Mouse (Mus musculus): ENCODE results near the gene Mybphl. TPM values are rescaled to one million over a fixed set of nuclear protein-coding genes. Genes with fewer than 3 reads are reported as not detected.
A peak's percentile ranks its signal among the peaks of the same experiment; 100 is the strongest.

Mybphl gene
- total RNA-seq, 2 experiments from 2014 or later = 0.86 to 0.99 TPM

GRCm38 (mm10) chr3:108372274-108372673 lies 7.6 kb downstream of the Mybphl start:
- no peak for DNase-seq (ENCODE audit: low spot score in 2 of 2)

GRCm38 (mm10) chr3:108372691-108373090 lies 8.0 kb downstream of the Mybphl start:
- no peak for DNase-seq (ENCODE audit: low spot score in 2 of 2)

DNA sequence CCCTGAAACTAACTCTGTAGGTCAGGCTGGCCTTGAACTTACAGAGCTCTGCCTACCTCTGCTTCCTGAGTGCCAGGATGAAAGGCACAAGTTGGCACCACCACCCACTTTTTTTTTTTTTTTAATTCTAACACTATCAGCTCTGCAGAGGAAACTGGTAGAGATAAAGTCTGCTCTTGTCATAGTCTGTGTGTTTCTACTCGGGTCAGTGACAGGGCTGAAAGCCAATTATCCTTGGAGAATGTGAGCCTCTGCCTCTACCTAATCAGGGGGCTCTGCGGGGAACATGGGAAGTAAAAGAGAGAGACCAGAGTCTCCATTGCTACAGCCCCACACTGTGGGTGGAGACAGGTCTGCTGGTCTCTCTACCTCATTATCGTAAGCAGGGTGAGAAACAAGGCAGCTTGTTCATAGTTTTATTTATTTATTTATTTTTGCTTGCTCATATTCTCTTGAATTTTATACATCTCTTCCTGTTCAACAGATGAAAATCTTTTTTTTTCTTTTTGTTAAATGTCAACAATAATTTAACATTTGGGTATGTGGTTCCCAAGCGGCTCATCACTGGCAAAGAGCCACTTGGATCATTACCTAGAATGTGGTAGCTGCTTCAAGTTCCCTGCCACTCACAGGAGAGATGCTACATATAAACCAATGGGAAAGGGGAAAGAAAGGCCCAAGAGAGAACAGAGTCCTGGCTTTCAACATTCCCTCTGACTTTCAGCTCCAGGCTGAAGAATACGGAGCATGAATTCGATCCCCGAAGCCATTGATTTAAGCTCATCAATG lies 14.4 kb downstream of the Mybphl start:
- peak in 1 of 2 experiments; percentile 78 for DNase-seq (ENCODE audit: low spot score in 2 of 2)

DNA sequence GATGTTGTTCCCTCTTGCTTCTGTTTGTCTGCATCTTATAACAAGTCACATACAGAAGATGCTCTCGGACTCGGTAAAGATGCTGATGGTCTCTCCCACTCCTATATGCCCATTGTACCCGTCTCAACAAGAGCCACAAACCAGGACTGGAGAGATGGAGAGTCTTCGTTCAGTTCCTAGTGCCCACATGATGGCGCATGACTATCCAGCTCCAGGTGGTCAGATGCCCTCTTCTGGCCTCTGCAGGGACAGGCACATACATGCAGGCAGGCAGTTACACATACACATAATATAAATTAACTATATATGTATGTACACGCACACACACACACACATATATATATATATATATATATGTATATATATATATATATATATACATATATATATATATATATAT lies 16.0 kb downstream of the Mybphl start:
- DNase-seq (ENCODE audit: low spot score in 2 of 2) = no peak

- no peak for DNase-seq (ENCODE audit: low spot score in 2 of 2)
These were observed 17.5 kb downstream of the Mybphl start for GRCm38 (mm10) chr3:108381945-108382875.

DNA sequence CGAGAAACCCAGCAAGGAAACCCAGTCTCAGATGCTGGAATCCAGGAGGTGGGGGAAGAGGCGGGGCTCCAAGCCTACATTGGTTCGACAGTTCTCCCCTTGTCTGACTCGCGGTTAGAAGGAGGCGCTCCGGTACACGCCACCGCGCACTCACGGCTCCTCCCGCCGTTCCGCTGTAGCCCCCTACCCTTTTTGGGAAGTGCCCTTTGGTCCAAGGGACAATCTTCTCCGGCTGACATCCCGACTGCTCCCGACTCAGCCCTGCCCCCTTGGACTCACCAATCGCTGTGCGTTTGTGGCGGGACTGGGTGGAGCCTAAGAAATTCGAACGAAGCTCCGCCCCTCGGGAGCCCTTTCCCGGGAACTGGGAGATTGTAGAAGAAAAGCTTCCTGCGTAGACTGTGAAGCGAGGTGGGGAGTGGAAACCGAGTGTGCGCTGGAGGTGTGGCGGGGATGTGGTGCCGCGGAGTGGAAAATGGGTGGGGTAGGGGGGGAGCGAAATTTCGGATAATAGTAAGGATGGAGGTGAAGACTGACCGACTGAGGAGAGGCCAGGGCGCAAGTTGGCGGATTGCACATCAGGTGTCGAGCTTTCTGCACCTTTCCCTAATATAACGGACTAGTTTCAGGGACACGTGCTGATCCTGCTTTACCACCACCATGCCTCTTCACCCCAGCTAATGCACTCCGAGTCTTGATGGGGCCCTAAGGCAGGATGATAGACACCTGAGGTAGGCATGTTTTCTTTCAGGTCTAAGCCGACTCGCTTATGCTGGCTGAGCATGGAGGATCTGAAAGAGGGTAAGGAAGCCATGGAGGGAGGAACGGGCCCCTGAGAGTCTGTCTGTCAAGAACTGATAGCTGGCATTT lies 19.0 kb downstream of the Mybphl start, which contains the start of gene Psrc1:
TSS of gene Psrc1 (plus strand) at position 355 of the 870 bp plus-strand sequence.
- peak; percentile 84 to 91 for DNase-seq (ENCODE audit: low spot score in 2 of 2)

DNA sequence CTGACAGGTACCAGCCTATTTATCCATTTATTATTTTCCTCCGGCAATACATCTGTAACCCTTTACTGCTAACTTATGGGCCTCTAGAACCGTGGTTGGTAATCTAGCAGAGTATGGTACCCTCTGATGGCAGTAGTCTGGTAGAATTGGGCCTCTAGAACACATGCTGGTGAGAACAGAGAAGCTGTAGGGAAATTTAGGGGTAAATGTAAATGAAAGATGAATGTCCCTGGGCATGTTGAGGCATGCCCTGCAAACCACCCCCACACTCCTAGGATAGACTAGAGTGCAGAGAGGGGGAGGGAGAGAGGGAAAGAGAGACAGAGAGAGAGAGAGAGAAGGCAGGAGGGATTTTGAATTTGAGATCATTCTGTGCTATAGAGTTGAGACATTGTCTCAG lies 19.7 kb downstream of the Mybphl start:
- no peak for DNase-seq (ENCODE audit: low spot score in 2 of 2)

DNA sequence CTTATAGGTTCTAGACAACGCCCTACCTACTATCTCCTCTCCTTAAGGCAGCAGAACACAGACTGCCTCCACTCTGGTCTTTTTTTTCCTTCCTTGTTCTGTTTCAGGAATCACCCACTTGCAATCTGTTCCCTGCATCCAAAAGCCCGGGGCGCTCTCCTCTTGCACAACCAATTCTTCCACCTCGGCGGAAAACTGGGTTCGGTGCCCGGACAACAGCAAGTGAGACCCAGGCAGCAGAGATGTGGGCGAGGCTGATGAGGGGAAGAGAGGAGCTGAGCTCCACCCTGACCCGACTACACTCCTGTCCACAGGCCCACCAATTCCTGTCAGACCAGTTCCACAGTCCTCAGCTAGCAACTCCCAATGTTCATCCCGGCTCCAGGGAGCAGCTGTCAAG lies 21.5 kb downstream of the Mybphl start:
- DNase-seq (ENCODE audit: low spot score in 2 of 2) = peak; percentile 66 to 85

- DNase-seq (ENCODE audit: low spot score in 2 of 2) = peak; percentile 95 to 98
These were observed 24.4 kb downstream of the Mybphl start for GRCm38 (mm10) chr3:108389111-108389545.

DNA sequence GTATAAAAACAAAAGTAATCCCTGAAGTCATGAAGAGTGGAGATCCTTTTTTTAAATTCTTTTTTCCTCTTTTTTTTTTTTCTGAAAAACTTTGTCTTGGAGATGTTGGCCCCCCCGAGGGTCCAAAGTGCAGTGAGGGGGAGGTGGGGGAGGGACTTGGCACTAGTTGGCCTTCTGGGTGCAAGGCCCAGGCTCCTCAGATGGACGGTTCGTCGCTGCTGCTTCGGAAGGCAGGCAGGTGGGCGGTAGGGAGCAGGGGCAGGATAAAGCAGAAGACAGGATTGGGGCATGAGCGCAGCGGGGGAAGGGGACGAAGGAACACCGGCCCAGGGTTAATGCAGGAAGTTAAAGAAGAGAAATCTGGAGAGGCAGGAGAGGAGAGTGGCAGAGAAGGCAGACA lies 27.6 kb downstream of the Mybphl start:
- DNase-seq (ENCODE audit: low spot score in 2 of 2) = no peak

GRCm38 (mm10) chr3:108392793-108393192 lies 28.1 kb downstream of the Mybphl start:
- DNase-seq (ENCODE audit: low spot score in 2 of 2) = no peak

- DNase-seq (ENCODE audit: low spot score in 2 of 2) = no peak
These were observed 33.6 kb downstream of the Mybphl start for GRCm38 (mm10) chr3:108398281-108398680.

DNA sequence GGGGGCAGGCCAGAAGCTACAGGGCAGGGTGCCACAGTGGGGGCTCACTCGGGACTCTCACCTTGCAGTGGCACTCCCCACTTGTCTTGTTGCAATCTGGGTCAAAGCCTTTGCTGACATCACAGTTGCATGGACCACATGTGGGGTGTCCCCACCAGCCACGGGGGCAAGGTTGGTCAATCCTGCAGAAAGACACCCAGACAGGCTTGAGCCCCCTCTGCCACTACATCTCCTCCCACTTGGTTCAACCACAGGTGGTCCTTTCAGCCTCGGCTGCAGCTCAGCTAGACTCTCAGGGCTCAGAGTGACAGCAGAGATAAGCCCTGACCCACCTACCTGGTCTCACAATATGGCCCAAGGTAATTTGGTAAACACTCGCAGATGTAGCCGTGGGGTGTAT lies 35.7 kb downstream of the Mybphl start:
- no peak for DNase-seq (ENCODE audit: low spot score in 2 of 2)

- peak; percentile 80 to 86 for DNase-seq (ENCODE audit: low spot score in 2 of 2)
These were observed 37.2 kb downstream of the Mybphl start for GRCm38 (mm10) chr3:108401692-108402527.

DNA sequence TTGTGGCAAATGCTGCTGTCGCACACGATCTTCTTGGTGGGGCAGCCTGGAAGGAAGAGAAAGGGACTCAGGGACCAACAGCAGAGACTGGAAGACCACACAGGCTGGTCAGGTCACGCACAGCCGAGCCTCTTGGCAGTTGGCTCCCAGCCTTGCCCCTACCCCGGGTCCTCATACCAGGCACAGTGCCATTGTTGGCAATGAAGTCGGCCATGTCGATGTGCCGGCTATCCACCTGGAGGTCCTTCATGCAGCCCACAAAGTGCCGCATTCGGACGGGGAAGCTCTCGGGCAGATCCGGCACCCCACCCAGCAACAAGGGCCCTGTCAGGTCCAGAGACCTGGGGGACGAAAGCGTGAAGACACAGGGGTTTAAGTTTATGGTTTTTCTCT lies 37.8 kb downstream of the Mybphl start:
- DNase-seq (ENCODE audit: low spot score in 2 of 2) = no peak

- DNase-seq (ENCODE audit: low spot score in 2 of 2) = peak; percentile 65 to 80
These were observed 41.0 kb downstream of the Mybphl start for GRCm38 (mm10) chr3:108405536-108406305.

DNA sequence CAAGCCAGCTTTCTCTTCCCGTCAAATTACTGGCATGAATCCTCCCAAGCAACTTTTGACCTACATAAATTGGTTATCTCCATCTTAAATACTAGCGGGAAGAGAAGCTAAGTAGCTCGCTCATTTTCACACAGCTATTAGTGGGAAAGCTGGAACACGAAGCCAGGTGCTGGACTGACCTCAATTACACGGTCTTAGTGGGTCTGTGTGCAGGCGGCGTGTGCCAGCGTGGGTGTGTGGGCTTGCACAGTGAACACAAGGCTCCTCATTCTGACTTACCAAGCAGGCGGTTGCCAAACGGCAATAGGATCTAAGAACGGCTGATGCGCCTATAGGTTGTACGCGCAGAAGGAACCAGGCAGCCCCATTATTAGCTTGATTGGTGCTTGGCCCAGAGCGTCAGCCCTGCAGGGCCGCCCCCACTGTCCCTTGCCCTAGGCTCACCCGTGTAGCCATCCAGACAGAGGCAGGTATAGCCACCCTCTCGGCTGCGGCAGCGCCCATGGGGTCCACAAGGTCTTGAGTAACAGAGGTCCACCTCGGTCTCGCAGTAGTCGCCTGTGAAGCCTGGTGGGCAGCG lies 41.7 kb downstream of the Mybphl start:
- peak in 1 of 2 experiments; percentile 59 for DNase-seq (ENCODE audit: low spot score in 2 of 2)

- no peak for DNase-seq (ENCODE audit: low spot score in 2 of 2)
These were observed 43.9 kb downstream of the Mybphl start for GRCm38 (mm10) chr3:108408517-108409008.
